Mouse (Mus musculus): ENCODE measurements around the gene Tspan13.

Tspan13 gene

GRCm38 (mm10) chr12:35977633-35978246 is 64.6 kb downstream of the Tspan13 start:
- no peak for DNase-seq (ENCODE audit: low read depth, low spot score)

- DNase-seq (ENCODE audit: low read depth, low spot score) = no peak
Measured at GRCm38 (mm10) chr12:35975898-35976297, 66.4 kb downstream of the Tspan13 start.

- no peak for DNase-seq (ENCODE audit: low read depth, low spot score)
Measured at GRCm38 (mm10) chr12:35966768-35967141, 75.5 kb downstream of the Tspan13 start.

- DNase-seq (ENCODE audit: low read depth, low spot score) = no peak
Measured at GRCm38 (mm10) chr12:35966098-35966767, 76.1 kb downstream of the Tspan13 start.
